24 mouse cellular contexts compared by ENCODE assay signal in the genomic region with DNA sequence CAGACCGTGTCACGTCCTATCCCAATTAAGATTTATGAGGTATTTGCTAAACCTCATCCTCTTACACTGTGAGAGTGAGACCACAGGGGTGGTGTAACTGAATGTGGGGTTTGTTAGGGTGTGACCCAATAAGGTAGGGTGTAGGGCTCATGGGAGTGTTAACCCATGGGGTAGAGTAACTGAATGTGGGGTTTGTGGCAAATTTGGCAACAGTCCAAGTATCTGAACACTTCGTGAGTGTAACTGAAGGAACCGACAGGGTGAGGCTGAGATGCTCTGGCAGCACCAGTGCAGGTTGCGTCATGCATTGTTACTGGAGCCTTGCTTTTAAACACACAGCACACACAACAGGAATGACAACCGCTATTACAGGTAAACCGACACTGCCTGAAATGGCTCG.
A peak's percentile ranks its signal among the peaks of the same experiment; 100 is the strongest.
DNase-seq lines count a peak whose midpoint lies in the region; ATAC-seq lines count a peak whose summit lies in the region.
"Had no signal": no experiment of that assay in that cellular context is flagged by ENCODE, and none has a peak within 500 bp of the region (broad histone marks: within the 10 kb centered on the region; RNA-seq: fewer than 3 reads in every experiment).

No protein-coding gene starts in this region.

- no peak overlapping the region for H3K4me3 ChIP-seq in heart, embryonic 14.5 days (ENCODE audit: control insufficient read depth in 1 of 2, insufficient read depth in 1 of 2, low read depth in 1 of 2, low read length in 2 of 2)
- no peak overlapping the region for H3K4me3 ChIP-seq in midbrain, embryonic 10.5 days
- H3K4me3 ChIP-seq: embryonic facial prominence, embryonic 12.5 days; erythroblast, embryonic 14.5 days; forebrain, embryonic 10.5 days; gastrocnemius, adult 2 months; heart, embryonic 12.5 days; hindbrain, embryonic 13.5 days had no signal

- H3K4me1 ChIP-seq in heart, embryonic 14.5 days (ENCODE audit: control insufficient read depth in 2 of 2, insufficient read depth in 2 of 2, low read length in 2 of 2) = no peaks in the 10 kb centered on the region
- no peaks in the 10 kb centered on the region for H3K4me1 ChIP-seq in midbrain, embryonic 10.5 days
- H3K4me1 ChIP-seq: embryonic facial prominence, embryonic 12.5 days; heart, embryonic 12.5 days; hindbrain, embryonic 13.5 days had no signal

- DNase-seq in heart, postnatal 4 days = no peak
- DNase-seq in 416B (ENCODE audit: low read depth) = peak; percentile 29
- DNase-seq in midbrain, embryonic 10.5 days (ENCODE audit: low spot score) = no peak
- DNase-seq: adrenal gland, adult 8-10 months; adrenal gland, postnatal 36 days; B cell, adult 2 months; cerebellum, adult 2 months; cerebellum, postnatal 10 days; embryo, embryonic 11 days; gastrocnemius, adult 2 months; gastrocnemius, postnatal 25 days; heart, adult 18-20 months had no signal

- ATAC-seq in heart, embryonic 14.5 days (ENCODE audit: insufficient number of reproducible peaks, insufficient read depth, low FRiP score, low read depth) = 0 out of 2 replicates have a peak, but pooled peaks have one; percentile 17
- ATAC-seq in common myeloid progenitor, adult 5-6 weeks (replicated peaks; ENCODE audit: low read depth, poor library complexity, severe bottlenecking) = 0 out of 2 replicates have a peak, but pooled peaks have one; percentile 22
- ATAC-seq in megakaryocyte progenitor cell, adult 5-6 weeks (replicated peaks; ENCODE audit: poor library complexity) = peak; percentile 64
- ATAC-seq: CD4-positive, CD25-positive, alpha-beta regulatory T cell, adult 4 months; forebrain, embryonic 14.5 days; hindbrain, postnatal 0 days had no signal

- WGBS in heart, embryonic 14.5 days = 69% methylated on average over 8 of the region's 8 CpGs
- 94% methylated on average over 8 of the region's 8 CpGs for WGBS in midbrain, embryonic 10.5 days

- no peak overlapping the region for H3K4me2 ChIP-seq in heart, embryonic 14.5 days (ENCODE audit: low read length)
- H3K4me2 ChIP-seq: embryonic facial prominence, embryonic 12.5 days; heart, embryonic 12.5 days; hindbrain, embryonic 13.5 days had no signal

- H3K27me3 ChIP-seq in heart, embryonic 14.5 days (ENCODE audit: control insufficient read depth, insufficient read depth, low read length) = no peaks in the 10 kb centered on the region
- no peaks in the 10 kb centered on the region for H3K27me3 ChIP-seq in midbrain, embryonic 10.5 days (ENCODE audit: low read depth, poor library complexity, severe bottlenecking)
- H3K27me3 ChIP-seq: embryonic facial prominence, embryonic 12.5 days; heart, embryonic 12.5 days; hindbrain, embryonic 13.5 days had no signal

- H3K27ac ChIP-seq in heart, embryonic 14.5 days (replicated peaks in 1 of 2; ENCODE audit: control insufficient read depth in 1 of 2, insufficient read depth in 1 of 2, low read depth in 2 of 2, low read length in 2 of 2) = no peak overlapping the region
- H3K27ac ChIP-seq in midbrain, embryonic 10.5 days (replicated peaks) = no peak overlapping the region
- H3K27ac ChIP-seq: embryonic facial prominence, embryonic 12.5 days; forebrain, embryonic 10.5 days; gastrocnemius, adult 2 months; hindbrain, embryonic 13.5 days; hindbrain, postnatal 0 days had no signal

- no peak overlapping the region for H3K9ac ChIP-seq in heart, embryonic 14.5 days (ENCODE audit: low read length)
- H3K9ac ChIP-seq: embryonic facial prominence, embryonic 12.5 days; heart, embryonic 12.5 days; hindbrain, embryonic 13.5 days had no signal

- H3K9me3 ChIP-seq in heart, embryonic 14.5 days (ENCODE audit: control insufficient read depth, low read length) = no peaks in the 10 kb centered on the region
- H3K9me3 ChIP-seq in midbrain, embryonic 10.5 days (replicated peaks) = no peaks in the 10 kb centered on the region
- H3K9me3 ChIP-seq: embryonic facial prominence, embryonic 12.5 days; forebrain, embryonic 10.5 days; G1E; hindbrain, embryonic 13.5 days had no signal

- H3K36me3 ChIP-seq in heart, embryonic 14.5 days (ENCODE audit: control insufficient read depth, insufficient read depth, low read length) = no peaks in the 10 kb centered on the region
- no peaks in the 10 kb centered on the region for H3K36me3 ChIP-seq in midbrain, embryonic 10.5 days
- H3K36me3 ChIP-seq: embryonic facial prominence, embryonic 12.5 days; forebrain, embryonic 10.5 days; G1E; heart, embryonic 12.5 days; hindbrain, embryonic 13.5 days had no signal
